Mouse (Mus musculus): ENCODE data around the gene Aknad1. TPM values are rescaled to one million over a fixed set of nuclear protein-coding genes. Genes with fewer than 3 reads are reported as not detected.

The Aknad1 gene
- polyA plus RNA-seq, 1 experiment = 2.9 TPM

DNA sequence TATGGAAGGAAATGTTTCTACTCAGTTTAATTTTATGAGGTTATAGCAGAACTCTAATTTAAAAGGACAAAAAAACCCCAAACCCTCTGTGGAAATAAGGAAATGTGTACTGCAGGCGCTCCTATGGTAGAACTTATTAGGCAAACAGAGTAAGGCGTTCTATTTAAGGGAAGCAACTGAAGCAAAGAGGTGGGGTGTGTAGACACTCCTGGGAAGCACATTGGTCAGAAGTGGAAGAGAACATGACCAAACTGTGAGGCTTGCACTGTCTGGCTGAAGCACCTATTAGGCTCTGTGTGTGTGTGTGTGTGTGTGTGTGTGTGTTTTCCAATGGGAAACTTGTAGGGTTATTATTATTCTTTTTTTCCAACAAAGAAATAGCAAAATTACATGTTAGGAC lies 20.1 kb upstream of the Aknad1 start:
- peaks cover 70% of the 10 kb centered on the region for H3K79me2 ChIP-seq (ENCODE audit: control insufficient read depth, insufficient read depth)
- no peaks in the 10 kb centered on the region for H3K36me3 ChIP-seq (ENCODE audit: control insufficient read depth, insufficient read depth)
- no peak overlapping the region for H3ac ChIP-seq (ENCODE audit: control insufficient read depth, insufficient read length)
- TF ChIP-seq CEBPB (IDR thresholded peaks at IDR 0.05; ENCODE audit: insufficient read depth, poor library complexity, severe bottlenecking) (no peak), E2F4 (IDR thresholded peaks at IDR 0.05; ENCODE audit: insufficient read depth) (no peak), SRF (IDR thresholded peaks at IDR 0.05; ENCODE audit: control insufficient read depth, insufficient read length, low read depth) (no peak), TCF12 (IDR thresholded peaks at IDR 0.05; ENCODE audit: insufficient read depth, poor library complexity, severe bottlenecking) (no peak), MYOG (IDR thresholded peaks at IDR 0.05; ENCODE audit: control insufficient read depth in 1 of 3, insufficient read depth in 1 of 3, insufficient read length in 2 of 3, low read depth in 2 of 3) (no peak), REST (IDR thresholded peaks at IDR 0.05; ENCODE audit: insufficient read depth, insufficient read length) (no peak), TCF3 (IDR thresholded peaks at IDR 0.05; ENCODE audit: insufficient read length, low read depth) (no peak)
- H3K27me3 ChIP-seq (ENCODE audit: control insufficient read depth, insufficient read depth, insufficient read length) = no peaks in the 10 kb centered on the region
- H3K4me3 ChIP-seq = no peak overlapping the region
- H3K4me2 ChIP-seq (ENCODE audit: low read depth) = peak overlapping the region; percentile 20

DNA sequence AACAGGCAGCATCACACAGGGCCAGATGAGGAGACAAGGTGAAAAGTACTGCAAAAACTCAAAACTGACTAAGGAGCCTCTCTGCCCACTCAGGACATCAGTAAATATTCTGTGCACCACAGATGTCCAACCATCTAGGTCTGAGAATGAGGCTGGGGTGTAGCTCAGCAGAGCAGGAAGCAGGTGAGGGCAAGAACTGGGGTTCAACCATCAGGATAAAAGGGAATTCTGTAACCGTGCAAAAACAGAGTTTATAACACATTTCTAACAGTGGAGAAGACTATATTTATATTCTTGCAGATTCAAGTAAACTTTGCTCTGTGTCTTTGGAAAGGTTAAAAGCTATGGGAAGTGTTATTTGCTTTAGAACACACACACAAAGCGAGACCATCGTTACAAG lies 19.7 kb upstream of the Aknad1 start:
- H3K27me3 ChIP-seq (ENCODE audit: control insufficient read depth, insufficient read depth, insufficient read length) = no peaks in the 10 kb centered on the region
- no peak overlapping the region for H3K4me3 ChIP-seq
- peak overlapping the region; percentile 20 for H3K4me2 ChIP-seq (ENCODE audit: low read depth)
- no peak overlapping the region for H3ac ChIP-seq (ENCODE audit: control insufficient read depth, insufficient read length)
- TF ChIP-seq REST (IDR thresholded peaks at IDR 0.05; ENCODE audit: insufficient read depth, insufficient read length) (no peak), USF1 (IDR thresholded peaks at IDR 0.05; ENCODE audit: low read depth) (no peak), E2F4 (IDR thresholded peaks at IDR 0.05; ENCODE audit: insufficient read depth) (no peak), MAX (IDR thresholded peaks at IDR 0.05; ENCODE audit: low read depth) (no peak), TCF3 (IDR thresholded peaks at IDR 0.05; ENCODE audit: insufficient read length, low read depth) (no peak), POLR2A (IDR thresholded peaks at IDR 0.05; ENCODE audit: insufficient read length, low read depth) (no peak), POLR2AphosphoS2 (IDR thresholded peaks at IDR 0.05; ENCODE audit: insufficient read length, low read depth) (no peak), MYOG (IDR thresholded peaks at IDR 0.05; ENCODE audit: control insufficient read depth in 1 of 3, insufficient read depth in 1 of 3, insufficient read length in 2 of 3, low read depth in 2 of 3) (no peak), MYOD1 (IDR thresholded peaks at IDR 0.05; ENCODE audit: control insufficient read depth in 1 of 3, insufficient read length in 2 of 3, low read depth in 2 of 3) (no peak), TCF12 (IDR thresholded peaks at IDR 0.05; ENCODE audit: insufficient read depth, poor library complexity, severe bottlenecking) (no peak)
- H3K36me3 ChIP-seq (ENCODE audit: control insufficient read depth, insufficient read depth) = no peaks in the 10 kb centered on the region
- H3K79me2 ChIP-seq (ENCODE audit: control insufficient read depth, insufficient read depth) = peaks cover 66% of the 10 kb centered on the region

DNA sequence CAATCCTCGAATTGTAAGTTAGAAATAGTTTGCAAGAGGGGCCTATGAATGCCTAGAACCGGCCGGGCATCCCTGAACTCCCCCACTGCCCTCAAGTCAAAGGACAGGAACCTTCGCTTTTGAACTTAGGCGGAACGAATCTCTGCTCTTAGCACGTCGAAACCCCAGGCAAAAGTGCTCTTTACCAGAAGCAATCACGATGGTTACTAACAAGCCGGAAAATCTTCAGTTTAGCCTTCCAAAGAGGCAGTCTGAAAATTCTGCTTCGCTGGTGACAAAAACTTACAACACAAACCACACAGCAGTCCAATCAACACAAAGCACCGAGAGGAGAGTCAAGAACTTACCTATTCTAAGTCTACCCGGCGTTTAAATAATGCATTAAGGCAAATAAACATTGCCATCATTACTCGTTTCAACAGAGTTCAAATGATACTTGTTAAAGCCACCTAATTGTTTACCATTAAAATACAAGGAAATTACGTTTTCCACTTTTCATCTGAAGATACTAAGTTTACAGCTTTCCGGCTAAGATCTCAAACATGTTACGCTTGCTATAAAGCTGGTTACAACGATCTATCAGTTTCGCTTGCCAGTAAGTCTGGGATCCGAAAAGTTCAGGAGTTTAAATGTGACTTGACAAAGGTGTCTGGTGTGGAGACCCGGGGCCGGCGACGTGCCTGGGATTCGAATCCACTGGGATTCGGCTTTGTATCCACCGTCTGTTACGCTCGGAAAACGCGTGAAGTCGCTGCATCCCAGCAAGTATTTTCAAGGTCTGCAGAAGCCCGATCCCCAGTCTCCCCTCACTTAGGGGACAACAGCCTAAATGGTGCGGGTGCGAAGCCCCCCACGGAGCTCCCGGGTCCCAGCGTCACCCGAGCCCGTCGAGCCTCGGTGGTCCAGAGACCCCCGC lies 18.1 kb upstream of the Aknad1 start:
- Histone ChIP-seq H3ac (ENCODE audit: control insufficient read depth, insufficient read length) (peak overlapping the region; percentile 39), H3K4me2 (ENCODE audit: low read depth) (peak overlapping the region; percentile 79)

DNA sequence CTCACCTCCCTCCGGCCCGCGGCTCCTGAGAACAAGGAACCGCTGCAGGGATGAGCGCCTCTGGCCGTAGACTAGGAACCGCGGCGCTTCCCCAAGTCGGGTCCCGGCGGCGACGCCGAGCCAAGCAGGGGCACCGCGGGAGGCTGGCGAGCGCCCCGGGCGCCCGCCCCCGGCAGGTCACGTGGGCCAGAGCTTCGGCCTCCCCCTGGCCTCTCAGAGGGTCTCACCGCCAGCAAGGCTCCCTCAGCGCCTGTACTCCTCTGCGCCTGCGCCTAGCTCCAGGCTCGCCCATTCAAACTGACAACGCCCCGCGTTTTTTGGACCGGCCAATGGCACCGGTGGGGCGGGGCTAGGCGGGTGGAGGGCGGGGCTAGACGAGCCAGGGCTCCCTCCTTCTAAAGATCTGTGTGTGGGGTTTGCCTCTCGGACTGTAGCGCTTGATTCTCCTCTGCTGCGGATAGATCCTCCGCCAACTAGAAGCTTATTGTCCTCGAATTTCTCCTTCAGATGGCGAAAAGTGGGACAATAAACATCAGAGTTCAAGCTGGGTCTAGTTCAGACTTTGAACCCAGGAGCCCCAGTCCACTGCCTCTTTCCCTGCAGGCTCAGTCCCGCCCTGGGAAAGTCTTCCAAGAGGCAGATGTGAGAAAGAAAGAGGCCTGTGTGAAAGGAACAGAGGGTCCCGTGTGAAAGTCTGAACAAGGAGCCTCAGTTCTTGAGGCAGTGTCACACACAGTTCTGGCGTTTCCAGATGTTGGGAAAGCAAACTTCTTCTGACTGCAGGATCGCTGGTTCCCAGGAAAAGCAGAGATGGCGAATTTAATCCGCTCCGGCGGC lies 17.2 kb upstream of the Aknad1 start, which contains the start of gene Gpsm2:
Gene Gpsm2 (minus strand): TSS at position 274 of the 837 bp plus-strand sequence.
- H3K4me3 ChIP-seq = peak within 1 kb of the TSS; percentile 49
- H3K79me2 ChIP-seq (ENCODE audit: control insufficient read depth, insufficient read depth) = peaks cover 43% of the 10 kb centered on the region
- peak within 1 kb of the TSS; percentile 98 for H3K4me2 ChIP-seq (ENCODE audit: low read depth)
- no peaks in the 10 kb centered on the region for H3K27me3 ChIP-seq (ENCODE audit: control insufficient read depth, insufficient read depth, insufficient read length)
- peak within 1 kb of the TSS; percentile 39 for H3ac ChIP-seq (ENCODE audit: control insufficient read depth, insufficient read length)
- TF ChIP-seq POLR2AphosphoS2 (IDR thresholded peaks at IDR 0.05; ENCODE audit: insufficient read length, low read depth) (peak; percentile 80), MYOG (IDR thresholded peaks at IDR 0.05; ENCODE audit: control insufficient read depth in 1 of 3, insufficient read depth in 1 of 3, insufficient read length in 2 of 3, low read depth in 2 of 3) (peak in 1 of 3 experiments; percentile 16), USF1 (IDR thresholded peaks at IDR 0.05; ENCODE audit: low read depth) (peak; percentile 80), E2F4 (IDR thresholded peaks at IDR 0.05; ENCODE audit: insufficient read depth) (peak; percentile 71), REST (IDR thresholded peaks at IDR 0.05; ENCODE audit: insufficient read depth, insufficient read length) (no peak), MYOD1 (IDR thresholded peaks at IDR 0.05; ENCODE audit: control insufficient read depth in 1 of 3, insufficient read length in 2 of 3, low read depth in 2 of 3) (peak in 1 of 3 experiments; percentile 5), POLR2A (IDR thresholded peaks at IDR 0.05; ENCODE audit: insufficient read length, low read depth) (peak; percentile 88), SRF (IDR thresholded peaks at IDR 0.05; ENCODE audit: control insufficient read depth, insufficient read length, low read depth) (no peak), TCF3 (IDR thresholded peaks at IDR 0.05; ENCODE audit: insufficient read length, low read depth) (no peak)
- H3K36me3 ChIP-seq (ENCODE audit: control insufficient read depth, insufficient read depth) = no peaks in the 10 kb centered on the region

More for the DNA sequence above, 18.1 kb upstream of the Aknad1 start:
- Histone ChIP-seq H3K4me3 (peak overlapping the region; percentile 49), H3K79me2 (ENCODE audit: control insufficient read depth, insufficient read depth) (peaks cover 52% of the 10 kb centered on the region), H3K27me3 (ENCODE audit: control insufficient read depth, insufficient read depth, insufficient read length) (no peaks in the 10 kb centered on the region), H3K36me3 (ENCODE audit: control insufficient read depth, insufficient read depth) (no peaks in the 10 kb centered on the region)
- TF ChIP-seq SRF (IDR thresholded peaks at IDR 0.05; ENCODE audit: control insufficient read depth, insufficient read length, low read depth) (no peak), USF1 (IDR thresholded peaks at IDR 0.05; ENCODE audit: low read depth) (no peak), E2F4 (IDR thresholded peaks at IDR 0.05; ENCODE audit: insufficient read depth) (no peak), MAX (IDR thresholded peaks at IDR 0.05; ENCODE audit: low read depth) (no peak), POLR2A (IDR thresholded peaks at IDR 0.05; ENCODE audit: insufficient read length, low read depth) (no peak), POLR2AphosphoS2 (IDR thresholded peaks at IDR 0.05; ENCODE audit: insufficient read length, low read depth) (no peak), MYOD1 (IDR thresholded peaks at IDR 0.05; ENCODE audit: control insufficient read depth in 1 of 3, insufficient read length in 2 of 3, low read depth in 2 of 3) (no peak), TCF12 (IDR thresholded peaks at IDR 0.05; ENCODE audit: insufficient read depth, poor library complexity, severe bottlenecking) (no peak), MYOG (IDR thresholded peaks at IDR 0.05; ENCODE audit: control insufficient read depth in 1 of 3, insufficient read depth in 1 of 3, insufficient read length in 2 of 3, low read depth in 2 of 3) (no peak), REST (IDR thresholded peaks at IDR 0.05; ENCODE audit: insufficient read depth, insufficient read length) (no peak), TCF3 (IDR thresholded peaks at IDR 0.05; ENCODE audit: insufficient read length, low read depth) (no peak)
